Mouse (Mus musculus): ENCODE data around the gene Pappa.

The Pappa gene

DNA sequence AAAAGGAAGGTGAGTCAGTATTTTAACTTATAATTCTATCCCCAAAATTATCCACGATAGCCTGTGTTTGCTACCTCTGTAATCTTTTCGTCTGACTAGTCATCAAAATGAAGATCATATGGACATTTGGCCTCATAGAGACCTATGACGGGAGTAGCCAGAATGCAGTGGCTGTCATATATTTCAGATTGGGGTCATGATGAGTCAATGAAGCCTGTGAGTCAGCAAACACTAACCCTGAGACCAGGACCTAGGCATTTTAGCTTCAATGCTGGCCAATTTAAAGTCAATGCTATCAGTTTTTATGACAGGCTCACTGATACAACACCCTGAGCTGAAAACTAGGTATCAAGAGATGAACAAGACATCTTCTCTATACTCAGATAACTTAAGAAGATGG lies 50.5 kb downstream of the Pappa start:
- DNase-seq: no peak

DNA sequence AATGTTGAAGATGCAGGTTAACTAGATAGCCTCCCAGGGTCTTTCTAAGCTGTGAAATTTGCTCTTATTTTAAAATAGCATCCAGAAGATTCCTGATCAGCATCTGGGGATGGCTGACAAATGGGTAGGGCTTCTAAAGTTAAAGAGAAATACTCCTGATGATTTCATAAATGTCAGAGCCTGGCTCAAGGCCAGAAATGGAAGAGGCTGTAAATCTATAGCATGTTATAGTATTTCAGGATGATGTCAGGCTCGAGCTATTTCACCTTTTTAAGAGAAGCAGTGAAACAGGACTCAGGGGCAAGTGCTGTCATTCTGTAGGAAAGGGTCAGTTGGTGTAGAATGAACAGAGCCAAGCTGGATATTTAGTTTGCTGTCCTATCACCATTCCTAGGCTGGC lies 54.2 kb downstream of the Pappa start:
- no peak for DNase-seq

DNA sequence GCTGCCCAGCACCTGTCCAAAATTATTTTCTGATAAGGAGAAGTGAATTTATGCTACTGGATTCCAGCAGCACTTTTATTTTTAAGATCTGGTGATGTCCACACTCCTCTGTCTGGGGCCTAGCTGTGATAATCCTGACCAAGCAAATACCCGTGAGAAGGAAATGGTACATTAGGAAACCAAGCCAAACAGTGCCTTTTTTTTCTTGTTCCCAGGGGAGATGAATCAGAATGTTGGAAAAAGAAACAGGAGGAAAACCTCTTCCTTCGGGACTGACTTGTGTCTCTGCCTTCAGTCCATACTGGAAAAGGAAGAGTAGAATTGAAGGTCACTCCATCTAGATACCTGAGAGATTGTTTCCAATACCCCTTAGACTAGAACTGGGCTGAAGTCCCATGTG lies 63.3 kb downstream of the Pappa start:
- no peak for DNase-seq

DNA sequence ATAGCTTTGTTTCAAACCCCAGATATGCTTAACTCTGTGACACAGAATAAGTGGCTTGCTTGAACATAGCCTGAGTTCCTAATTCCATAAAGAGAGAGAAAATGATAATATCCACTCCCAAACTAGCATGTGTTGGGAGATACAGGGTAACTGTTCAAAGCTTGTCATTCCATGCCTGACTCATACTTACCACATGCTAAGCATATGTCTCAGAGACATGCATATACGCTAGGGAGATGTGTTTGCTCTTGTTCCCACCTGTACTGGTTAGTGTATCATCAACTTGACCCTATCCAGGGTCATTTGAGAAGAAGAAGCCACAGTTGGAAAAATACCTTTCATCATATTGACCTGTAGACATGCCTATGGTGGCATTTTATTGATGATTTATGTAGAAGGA lies 63.7 kb downstream of the Pappa start:
- no peak for DNase-seq

DNA sequence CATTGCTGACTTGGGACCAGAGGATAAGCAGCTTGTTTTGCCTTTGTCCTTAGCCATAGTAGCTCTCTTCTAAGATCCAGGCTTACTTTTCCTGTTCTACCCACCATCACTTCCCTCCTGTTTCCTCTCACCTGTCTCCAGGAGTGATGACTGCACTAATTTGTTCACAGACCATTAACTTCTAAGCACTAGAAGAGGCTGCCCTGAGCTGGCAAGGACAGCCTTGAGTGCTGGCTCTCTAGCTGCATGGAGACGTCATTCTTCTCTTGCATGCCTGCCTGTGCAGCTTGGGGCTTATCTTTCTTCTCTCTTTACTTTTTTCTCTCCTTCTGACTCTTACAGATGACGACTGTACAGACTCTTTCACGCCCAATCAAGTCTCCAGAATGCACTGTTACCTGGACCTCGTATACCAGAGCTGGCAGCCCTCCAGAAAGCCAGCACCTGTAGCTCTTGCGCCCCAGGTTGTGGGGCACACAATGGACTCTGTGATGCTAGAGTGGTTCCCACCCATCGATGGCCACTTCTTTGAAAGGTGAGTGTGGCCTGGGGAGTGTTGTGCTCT lies 65.0 kb downstream of the Pappa start:
- no peak for DNase-seq

DNA sequence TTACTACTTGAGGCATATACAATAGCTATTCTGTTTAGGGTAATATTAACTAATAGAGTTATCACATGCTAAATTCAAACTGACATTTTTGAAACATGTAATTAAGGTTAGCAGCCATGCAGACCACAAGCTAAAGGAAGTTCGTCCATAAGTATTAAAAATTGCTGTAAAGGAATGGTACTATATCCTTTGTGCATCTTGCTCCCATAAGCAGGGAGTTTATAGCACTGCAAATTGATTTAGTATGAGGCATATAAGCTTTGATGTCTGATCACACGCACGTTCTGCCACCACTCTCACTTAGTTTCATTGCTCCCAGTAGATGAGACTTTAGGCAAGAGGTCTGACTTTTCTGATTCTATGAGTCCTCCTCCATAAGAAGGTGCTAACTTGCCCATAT lies 68.8 kb downstream of the Pappa start:
- DNase-seq: no peak

DNA sequence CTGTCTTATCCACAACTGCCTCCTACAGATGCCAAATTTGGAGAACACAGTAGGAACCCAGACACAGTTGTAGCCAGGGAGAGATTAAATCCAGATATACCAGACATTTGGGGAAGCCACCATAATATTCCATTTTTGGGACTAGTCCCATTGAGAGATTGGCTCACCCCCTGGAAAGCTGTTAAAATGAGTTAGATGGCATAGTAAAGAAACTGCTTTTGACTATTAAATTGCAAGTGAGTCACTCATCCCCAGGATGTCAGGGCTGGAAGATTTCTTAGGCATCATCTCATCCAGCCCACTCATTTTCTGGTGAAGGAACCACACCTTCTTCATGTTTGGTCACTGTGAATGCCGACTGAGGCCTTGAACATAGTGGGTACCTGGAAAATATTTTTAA lies 72.0 kb downstream of the Pappa start:
- no peak for DNase-seq

DNA sequence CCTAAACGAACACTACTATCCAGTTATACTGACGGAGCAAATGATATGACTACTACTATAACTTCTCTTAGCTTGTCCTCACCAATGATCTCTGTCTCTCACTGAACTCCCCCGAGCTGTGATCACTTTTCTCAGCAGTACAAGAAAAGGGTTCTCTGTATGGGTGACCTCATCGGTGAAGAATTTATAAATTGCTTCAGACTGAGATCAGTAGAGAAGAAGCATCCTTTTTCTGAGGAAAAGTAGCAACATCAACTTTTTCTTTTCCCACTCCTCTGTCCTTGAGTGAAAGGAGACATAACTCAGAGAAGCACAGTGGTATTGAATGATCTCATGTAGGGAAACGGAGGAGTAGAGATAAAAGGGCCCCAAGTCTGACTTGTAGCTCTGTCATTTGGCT lies 79.7 kb downstream of the Pappa start:
- no peak for DNase-seq

DNA sequence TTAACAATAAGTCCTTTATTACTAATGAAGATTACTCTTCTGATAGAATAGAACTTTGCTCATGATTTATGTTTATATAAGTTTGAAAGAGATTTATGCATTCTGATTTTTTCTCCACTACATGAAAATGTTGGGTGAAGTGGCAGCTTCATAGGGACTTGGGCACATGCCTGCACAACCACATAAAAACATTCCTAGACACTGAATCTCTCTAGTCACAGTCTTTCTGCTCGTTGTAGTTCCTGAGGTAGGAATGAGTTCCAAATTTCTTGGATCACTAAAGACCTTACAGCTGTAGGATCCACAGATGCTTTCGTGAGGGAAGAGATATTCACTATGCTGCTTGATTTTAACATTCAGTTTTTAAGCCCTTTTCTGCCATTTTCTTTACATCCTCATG lies 81.5 kb downstream of the Pappa start:
- no peak for DNase-seq

DNA sequence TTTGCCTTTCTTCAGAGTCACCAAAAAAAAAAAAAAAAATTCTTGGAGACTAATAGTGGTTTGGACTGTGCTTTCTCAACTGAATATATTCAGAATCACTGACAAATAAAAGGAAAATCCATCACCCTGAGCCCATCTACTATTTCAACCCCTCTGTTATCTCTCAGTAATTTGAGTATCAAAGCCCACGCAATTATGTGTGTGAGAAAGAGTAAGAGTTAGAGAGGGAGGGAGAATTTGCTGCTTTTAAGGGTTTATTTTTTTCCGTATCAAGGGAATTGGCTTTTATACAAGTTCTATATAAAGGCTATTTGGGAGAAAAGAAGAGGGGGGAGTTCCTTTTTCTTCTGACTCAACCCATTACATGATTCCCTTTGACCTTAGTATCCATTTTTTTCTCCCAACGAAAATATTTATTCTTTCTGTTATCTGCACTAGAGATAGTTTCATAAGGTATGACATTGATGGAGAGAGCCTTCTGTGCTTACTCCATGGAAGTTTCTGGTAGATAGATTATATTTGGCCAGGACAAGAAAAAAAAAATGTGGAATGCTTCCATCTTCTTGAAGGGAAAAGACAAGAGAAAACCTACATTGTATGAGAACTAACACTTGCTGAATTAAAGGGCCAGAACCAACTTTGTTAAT lies 85.5 kb downstream of the Pappa start:
- DNase-seq: no peak

DNA sequence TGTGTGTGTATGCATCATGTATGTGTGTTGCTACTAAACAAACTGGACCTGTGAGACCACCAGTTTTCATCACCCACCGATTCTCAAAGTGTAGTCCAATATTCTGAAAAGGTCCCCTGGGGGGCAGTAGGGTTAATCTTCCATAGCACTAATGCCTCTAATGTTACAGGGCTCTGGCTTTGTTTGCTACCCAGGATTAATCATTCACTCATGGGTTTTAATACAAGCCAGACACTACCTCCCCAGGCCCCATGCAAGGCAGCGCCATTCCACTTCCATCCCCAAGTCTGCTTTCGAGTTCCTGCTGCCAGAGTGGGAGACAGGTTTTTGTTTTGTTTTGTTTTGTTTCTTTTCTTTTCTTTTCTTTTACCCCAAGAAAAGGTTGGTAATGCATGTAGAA lies 92.7 kb downstream of the Pappa start:
- DNase-seq: no peak

DNA sequence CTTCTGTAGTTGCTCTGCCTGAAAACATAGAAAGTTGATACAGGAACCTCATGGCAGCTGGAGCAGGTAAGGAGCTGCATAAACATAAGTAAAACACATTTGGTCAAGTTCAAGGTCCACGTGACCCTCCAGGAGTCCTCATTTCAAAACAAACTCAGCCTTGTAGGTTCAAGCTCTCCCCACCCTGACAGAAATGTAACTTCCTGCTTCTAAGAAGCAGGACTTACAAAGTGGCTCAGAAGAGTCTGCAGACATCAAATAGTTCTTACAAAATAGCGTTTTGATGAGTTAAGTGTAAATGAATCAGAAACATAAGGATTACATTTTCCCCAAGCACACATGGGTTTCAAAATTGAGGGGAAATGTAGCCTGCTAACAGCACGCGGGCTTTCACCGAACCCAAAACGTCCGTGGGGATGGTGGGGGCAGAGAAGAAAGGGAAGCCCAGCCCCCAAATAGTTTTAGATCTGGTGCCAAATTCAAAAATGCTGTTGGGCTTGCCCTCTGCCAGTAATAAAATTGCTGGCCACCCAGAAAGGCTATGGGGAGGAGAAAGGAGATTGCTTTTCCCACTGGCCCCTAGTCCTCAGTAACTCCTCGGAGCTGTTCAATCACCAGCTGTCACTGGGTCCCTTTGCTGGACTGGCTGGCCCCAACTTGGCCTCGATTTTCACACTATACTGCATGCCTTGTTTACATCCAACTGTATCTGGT lies 93.8 kb downstream of the Pappa start:
- DNase-seq: no peak

DNA sequence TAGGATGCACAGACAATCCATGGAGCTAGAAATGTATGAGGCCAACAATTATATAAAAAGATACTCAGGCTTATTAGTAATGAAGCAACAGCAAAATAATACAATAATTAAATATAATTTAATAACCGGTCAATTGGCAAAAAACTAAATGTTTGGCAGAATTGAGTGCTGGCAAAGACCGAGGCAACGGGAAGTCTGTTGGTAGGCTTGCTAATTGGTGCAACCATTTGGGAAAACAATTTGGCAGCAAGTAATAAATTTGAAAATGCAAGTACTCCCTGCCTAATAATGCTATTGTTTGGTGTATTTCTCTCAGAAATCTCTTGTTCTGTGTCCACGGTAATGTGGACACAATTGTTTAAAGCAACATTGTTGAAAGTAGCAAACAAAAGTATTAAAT lies 99.9 kb downstream of the Pappa start:
- DNase-seq: no peak

DNA sequence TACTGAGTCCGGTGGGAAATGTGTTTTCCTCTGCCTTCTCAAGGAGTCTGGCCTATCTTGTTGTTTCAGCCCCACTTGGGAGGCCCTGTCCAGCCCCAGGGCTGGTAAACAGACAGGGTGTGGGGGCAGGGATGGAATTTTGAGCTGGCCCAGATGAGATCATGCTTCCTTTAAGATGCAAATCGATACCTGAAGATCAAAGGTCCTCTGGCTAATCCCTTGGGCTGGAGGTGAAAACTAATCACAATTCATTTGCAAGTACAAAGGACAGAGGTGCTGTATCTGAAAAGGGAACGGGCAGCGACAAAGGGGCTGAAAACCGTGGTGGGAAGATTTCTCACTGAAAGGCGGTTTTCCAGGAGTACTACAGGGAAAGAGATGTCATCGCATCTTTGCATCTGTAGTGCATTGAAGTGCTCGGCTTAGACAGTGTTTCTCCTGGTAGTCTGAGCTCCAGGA lies 114.6 kb downstream of the Pappa start:
- no peak for DNase-seq

DNA sequence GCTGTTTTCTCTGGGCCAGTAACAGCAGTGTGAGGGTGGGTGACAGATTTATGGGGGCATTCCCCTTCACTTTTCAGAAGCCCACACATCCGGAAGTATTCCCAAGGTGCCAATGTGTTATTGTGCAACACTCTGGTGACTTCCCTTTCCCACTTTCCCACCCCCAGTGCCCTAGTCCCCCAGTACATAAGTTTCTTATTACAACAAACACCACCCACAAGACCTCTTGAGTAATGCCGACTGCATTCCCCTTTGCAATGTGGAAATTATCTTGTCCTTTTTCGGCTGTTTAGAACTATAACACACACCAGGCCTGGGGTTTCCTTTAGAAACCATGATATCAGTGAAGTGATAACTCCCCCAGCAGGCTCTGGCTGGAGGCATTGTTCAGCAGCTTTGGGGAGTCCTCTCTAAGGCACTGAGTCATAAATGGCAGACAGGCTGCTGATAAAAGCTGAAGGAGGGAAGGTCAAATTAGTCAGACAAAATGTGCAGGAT lies 118.5 kb downstream of the Pappa start:
- no peak for DNase-seq

DNA sequence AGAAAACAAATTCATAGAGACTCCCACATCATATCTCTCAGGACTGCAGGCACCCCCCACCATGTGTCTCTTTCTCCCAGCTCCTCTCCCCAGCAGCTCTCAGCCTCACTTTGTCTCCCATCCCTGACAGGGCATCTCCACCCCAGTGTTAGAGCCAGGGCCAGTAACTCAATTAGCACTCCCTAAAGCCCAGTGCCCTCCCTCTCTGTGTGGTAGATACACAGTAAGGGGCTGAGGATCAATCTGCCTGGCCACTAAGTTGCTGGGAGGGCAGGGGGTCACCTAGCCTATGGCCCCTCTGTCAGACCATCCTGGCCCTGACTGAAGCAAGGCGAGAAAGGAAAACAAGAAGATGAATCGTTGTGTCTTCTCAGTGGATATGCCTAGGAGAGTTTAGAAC lies 119.3 kb downstream of the Pappa start:
- no peak for DNase-seq

DNA sequence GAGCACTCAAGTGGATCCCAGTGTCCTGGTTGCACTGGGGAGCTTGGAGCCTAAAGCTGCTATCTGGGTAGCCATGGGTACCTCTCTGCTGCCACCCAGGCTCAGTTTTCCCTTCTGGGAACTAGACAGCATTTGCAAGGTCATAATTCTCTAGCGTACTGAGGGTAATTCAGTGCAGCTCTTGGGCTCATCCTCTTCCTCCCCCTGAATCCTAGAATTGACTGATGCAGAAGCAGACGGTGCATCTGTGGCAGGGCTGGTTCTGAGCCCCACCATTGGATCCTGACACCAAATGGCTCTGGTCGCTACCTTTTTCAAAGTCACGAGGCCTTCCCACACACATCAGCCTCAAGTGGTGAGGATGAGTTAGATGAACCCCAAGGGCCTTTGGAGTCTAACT lies 121.0 kb downstream of the Pappa start:
- no peak for DNase-seq

DNA sequence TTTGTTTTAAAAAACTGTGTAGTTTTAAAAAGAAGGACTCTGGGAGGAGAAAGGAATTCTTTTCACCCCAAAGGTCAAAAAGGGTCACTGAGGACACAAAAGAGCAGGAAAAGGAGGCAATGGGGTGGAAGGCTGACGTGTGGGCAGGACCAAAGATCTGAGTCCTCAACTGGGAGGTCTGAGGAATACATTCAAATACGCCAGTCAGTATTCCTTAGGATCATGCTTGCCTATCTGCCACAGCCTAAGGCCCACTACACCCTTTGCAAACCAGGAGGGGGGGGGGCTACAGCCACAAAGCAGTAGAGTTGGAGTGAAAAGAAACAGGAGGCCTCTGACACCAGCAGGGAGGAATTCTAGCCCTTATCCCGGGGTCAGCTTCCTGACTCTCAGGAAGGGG lies 121.5 kb downstream of the Pappa start:
- DNase-seq: no peak

DNA sequence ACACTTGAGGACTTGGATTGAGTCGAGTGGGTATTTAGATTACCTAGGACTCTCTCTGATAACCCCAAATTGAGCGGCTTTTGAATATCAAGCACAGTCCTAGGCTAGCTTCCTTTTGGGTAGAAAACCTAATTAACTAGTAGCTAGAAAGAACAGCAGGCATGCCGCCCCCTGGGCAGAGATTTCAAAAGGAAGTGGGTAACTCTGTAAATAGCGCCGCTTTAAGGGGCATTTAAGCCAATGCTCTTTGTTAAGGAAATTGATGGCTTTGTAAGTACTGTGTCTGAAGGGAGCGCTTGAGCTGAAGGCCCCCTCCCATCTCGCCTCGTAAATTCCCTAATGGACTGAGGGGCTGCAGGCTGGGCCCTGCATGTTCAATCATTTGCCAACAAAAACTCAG lies 128.2 kb downstream of the Pappa start:
- no peak for DNase-seq

DNA sequence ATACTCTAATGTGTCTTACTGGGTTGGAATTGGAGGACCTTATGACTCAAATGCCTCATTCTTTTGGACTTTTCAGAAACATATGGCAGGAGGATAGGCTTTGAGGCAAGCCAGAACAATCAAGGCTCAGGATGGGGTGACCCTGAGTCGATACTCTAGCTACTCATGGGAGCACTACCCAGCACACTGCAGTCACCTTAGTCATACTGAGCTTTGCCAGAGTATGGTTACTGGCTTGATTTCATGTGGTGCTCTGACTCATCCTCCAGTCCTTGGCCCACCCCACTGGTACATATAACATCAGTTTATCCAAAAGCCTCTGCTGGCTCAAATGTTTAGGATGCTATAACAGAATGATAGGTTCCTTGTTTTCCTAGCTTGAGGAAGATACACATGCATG lies 130.1 kb downstream of the Pappa start:
- DNase-seq: no peak

DNA sequence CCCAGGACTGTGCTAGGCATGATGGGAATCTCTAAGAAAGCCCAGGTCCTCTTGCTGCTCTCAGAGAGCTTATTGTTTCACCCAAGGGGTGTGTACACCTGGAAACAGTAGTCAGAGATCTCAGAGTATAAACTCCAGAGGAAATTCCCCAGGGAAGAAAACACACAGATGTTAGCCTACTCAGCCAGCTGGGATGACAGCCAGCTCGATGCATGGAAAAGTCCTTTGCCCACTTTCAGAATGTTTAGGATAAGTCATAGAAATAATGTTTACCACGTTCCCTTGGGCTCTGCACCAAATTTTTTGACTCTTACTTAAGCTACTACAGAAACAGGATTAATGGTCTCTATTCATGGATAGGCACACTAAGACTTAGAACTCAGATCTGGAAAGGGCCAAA lies 143.1 kb downstream of the Pappa start:
- no peak for DNase-seq

DNA sequence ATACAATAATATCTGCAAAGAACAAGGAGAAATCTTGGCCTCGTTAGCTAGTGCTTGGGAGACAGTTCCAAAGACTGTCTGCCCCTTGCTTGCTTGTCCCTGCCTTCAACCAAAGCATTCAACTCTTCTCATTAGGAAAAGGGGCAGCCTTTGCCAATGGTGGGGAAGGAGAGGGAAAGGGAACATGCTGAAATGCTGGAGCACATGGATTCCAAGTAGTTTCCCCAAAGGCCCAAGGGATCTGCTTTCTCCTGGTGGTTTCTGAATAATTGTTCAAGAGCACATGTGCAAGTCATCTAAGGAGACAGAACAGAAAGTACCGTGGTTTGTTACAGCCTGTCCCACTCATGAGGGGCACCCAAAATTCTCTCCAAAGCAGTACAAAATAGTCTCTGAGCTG lies 146.0 kb downstream of the Pappa start:
- no peak for DNase-seq

DNA sequence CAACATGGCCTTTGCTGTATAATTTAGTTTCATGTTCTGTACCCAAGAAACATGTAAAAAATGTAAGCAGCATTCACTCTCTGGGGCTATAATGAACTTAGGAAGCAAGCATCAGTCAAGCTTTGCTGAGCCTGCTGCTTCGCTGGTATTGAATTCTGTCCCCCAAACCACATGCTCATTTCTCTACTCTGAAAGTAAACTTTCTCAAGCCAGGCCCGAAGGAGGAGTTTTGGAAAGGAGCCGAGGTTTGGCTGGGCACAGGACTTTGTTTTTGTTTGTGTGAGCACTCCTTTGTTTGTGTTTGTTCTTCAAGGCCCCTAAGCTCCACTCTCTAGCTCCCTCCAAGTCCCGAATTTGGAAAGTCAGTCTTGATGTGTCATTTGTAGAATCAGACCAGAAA lies 148.3 kb downstream of the Pappa start:
- no peak for DNase-seq

DNA sequence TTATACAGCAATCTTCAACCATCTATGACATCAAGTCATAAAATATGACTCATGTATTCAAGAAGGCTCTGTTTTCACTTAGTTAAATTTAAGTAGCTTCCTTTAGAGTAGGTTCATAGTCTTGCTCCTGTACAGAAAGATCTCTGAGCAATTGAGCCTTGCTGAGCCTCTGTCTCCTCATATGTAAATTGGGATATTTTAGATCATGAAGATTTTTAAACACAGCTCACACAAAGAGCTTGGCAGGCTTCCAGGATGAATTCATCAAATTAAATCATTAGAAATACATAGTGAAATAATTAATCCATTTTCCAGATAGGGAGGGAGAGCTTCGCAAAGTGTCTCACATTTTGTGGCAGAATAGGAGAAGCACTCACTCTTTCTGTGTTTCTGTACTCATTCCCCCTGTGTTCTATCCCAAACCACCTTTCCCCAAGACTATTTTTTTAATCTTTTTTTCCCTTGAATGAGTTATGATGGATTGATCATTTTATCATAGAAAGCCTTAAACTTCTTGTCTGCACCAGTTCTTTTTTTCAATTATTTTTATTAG lies 149.4 kb downstream of the Pappa start:
- no peak for DNase-seq
